Mouse (Mus musculus): ENCODE measurements around the gene Myo1d.
A peak's percentile ranks its signal among the peaks of the same experiment; 100 is the strongest.

Myo1d gene

DNA sequence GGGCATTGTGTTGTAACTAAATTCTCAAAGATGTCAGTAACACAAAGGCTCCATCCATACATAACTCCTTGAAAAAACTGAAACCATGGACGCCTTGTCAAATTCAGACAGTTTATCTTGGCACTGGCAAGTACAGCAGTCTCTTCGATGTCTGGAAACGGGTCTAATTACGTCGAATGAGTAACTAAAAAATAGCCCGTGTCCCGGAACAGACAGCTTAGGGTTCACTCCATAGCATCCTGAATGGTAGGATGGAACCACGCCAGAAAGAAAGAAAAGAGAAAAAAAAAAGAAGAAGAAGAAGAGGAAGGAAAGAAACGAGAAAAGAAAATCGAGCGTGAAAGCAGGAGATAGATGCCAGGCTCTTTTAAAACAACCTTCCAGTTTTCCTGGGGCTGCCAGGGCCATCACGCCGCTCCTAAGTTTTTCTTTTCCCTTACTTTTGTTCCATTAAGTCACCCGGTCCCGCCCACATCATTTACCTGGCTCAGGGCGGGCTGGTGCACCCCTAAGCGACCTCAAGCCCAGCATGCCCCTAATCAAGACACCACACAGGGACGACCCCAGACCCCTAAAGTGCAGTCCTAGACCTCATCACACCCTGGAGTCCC, 804 bp downstream of the Myo1d start:
- DNase-seq, result no peak

DNA sequence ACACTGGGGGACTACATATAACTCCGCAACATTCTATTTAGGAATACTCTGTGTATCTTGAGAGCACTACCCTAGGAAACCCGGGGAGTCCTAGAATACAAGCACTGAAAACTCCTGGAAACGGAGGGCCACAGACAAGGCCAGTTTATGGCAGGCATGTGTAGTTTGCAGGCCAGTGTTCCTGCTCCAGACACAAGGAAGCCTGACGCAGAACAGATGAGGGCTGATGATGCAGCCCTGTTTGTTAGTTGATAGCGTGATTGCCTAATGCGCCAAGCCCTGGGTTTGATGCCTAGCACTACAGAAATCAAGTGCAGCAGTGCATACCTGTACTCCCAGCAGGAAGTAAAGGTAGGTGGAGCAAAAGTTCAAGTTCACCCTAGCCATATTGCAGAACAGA, 1.7 kb downstream of the Myo1d start:
- peak in 1 of 2 experiments; percentile 50 for DNase-seq

DNA sequence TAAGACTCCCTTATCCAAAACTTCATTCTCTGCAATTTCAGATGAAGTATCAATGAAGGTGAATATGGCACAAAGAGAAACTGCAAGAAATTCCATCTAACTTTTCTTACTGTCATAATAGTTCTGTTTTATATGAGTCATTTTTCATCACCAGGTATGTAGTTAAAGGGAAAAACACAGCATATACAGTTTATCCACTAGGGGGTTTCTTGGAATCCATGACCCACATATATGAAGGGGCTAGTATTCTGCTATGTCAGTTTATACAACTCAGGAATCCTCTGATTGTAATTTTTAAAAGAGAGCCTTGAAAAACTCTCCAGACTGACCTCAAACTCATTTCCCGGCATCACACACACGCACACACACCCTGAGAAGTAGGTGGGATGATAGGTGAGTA, 2.1 kb downstream of the Myo1d start:
- no peak for DNase-seq

DNA sequence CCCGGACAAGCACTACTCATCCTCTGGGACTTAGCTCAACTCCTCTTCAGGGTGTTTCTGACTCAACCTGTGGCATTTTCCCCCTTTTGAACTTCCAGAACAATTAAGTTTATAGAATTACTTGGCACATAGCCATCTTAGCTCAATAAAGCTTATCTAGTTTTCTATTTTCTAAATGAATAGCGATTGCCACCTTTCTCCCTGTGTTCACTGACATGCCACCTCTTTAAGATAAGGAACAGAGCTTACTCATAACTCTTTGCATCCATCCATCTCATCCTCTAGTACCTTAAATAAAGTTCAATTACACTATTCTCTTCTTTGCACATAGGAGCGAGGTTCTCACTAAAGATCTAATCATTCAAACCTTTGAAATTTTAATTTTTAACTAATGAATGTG, 4.3 kb downstream of the Myo1d start:
- no peak for DNase-seq

DNA sequence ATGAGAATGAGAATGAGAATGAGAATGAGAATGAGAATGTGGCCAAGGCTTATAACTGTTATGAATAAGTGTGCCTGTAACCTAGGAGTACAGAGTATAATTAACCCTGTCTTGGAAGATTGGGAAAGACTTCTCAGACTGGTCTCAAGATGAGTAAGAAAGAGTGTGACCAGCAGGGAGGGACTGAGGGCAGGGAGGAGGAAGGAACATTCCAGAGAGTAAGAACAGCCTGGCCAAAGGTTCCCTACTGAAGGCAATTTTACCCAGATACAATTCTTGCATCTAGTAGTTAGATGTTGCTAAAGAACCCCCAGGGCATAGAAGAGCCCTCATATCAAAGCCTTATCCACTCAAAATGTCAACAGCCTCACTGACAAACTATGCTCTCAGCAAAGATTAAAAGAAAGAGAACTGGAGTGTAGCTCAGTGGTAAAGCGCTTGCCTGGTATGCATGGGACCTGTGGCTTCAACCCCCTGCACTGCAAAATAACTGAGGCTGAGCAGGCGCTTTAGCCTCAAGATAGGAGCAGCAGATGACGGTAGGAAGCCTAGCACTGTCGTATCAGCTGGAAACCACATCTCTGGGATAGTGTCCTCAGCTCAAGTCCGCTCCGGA, 7.1 kb downstream of the Myo1d start:
- no peak for DNase-seq

DNA sequence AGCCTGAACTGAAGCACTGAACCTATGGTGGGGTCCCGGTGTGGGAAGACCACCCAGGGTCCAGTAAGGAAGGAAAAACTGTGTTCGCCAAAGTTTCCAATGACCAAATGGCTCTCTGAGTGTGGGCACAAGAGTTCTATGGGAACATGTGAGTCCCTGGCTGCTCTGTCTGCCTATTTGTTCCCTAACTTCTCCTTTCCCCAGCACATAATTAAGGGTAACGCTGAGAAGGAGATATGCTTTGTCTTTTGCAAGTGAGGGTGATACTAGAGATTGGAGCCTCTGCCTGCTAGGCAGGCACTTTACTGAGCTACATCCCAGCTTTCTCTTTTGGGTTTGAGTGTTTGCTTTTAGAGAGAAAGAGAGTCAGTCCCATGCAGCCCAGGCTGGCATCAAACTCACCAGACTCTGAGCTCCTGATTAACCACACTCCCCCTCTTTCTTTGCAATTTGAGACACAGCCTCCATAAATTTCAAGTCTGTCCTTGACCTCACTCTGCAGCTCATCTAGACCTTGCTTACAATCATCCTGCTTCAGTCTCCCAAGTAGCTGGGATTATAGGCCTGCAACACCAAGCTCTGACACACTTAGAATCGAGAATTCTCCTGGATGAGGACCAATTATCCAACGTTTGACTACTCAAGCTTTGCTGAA, 8.1 kb downstream of the Myo1d start:
- no peak for DNase-seq

DNA sequence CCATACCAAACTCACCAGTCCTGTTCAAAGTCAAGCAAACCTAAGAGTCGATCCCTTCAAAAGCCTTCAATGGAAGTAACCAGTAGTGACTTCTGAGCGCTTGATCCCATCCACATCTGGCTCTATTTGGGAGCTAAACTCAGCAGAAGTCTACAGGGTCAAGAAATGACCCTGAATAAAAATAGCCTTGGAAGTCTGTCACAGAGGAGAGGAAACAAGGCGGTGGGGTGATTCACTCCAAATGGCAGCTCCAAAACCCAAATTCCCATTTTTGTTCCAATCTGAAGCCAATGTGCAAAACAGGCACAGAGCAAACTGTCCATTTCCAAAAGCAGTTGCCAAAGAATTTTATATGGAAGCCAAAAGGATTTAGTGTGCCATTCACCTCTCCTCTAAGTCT, 8.6 kb downstream of the Myo1d start:
- DNase-seq, result no peak

DNA sequence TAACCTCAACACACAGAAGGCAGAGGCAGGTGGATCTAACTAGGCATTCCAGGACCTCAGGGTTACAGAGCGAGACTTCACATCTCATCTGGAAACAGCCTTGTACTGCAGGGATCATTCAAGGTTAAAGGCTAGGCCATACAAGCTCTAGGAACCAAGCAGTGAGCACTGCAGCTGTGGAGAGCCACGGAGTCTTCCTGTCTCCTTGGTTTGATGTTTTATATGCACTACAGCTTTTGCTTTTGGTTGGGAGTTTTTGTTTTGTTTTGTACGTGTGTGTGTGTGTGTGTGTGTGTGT, 12.6 kb downstream of the Myo1d start:
- no peak for DNase-seq

DNA sequence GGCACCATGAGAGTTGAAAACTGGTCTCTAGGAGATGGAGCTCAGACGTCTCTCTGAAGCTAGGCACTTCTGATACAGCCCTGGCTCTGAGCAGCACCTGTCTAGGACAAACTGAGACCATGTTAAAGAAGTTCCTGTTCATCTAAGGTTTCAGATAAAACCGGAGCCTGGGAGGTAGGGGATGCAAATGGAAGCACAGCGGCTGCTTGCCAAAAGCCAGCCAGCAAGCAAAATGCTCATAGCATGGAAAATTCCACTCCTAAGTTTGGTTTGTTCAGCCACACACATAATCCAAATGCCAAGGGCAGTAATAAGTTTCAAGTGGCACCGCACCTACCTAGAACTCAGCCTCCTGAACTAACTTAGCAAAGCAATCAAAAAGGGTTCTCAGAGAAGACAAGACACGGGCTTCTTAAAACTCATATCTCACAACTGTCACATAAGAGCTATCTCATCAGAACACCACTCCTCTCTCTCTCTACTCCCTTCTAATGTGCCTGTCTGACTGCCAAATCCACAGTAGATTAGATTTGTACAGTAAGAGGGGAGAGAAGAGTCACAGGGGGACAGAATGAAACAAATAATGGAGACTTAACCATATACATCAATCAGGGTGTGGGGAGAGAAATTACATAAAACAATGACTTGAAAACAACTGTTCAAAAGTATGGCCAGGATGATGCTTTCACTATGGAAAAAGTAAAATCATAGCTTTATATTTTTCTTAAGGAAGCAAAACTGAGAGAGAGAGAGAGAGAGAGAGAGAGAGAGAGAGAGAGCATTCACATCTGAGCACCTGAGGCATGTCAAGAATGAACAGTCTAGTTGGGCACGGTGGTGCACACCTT, 13.1 kb downstream of the Myo1d start:
- DNase-seq, result peak; percentile 68

DNA sequence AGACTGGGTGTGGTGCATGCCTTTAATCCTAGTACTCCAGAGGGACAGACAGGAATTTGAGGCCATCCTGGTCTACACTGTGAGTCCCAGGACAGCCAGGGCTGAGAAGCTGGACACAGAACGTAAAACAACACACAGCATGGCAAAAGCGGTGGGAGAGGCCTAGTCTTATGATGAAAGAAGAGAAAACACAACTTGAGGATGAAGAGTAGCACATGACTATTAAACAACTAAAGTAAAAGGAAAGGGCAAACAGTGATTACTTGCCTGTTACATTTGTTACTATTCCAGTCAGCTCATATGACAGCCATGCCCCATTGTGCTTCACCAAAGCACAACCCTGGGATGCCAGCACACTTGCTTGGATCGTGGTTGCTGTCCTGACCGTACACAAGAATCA, 13.8 kb downstream of the Myo1d start:
- no peak for DNase-seq

DNA sequence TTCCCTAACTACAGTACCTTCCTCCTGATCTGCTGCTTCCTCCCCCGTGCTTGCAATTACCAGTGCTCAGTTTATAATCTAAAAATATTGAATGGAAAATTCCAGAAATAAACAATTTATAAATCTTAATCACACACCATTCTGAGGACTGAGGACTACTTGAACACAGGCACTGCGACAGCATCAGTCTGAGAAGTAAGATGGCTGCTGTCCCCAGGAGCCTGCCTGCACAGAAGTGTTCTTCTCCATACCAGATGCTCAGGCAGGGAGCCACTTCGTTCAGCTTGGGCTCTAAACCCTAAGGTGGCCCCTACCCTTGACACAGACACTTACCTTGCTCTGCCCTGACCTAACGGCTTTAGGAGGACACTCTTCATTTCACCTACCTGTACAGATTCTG, 17.8 kb downstream of the Myo1d start:
- no peak for DNase-seq

DNA sequence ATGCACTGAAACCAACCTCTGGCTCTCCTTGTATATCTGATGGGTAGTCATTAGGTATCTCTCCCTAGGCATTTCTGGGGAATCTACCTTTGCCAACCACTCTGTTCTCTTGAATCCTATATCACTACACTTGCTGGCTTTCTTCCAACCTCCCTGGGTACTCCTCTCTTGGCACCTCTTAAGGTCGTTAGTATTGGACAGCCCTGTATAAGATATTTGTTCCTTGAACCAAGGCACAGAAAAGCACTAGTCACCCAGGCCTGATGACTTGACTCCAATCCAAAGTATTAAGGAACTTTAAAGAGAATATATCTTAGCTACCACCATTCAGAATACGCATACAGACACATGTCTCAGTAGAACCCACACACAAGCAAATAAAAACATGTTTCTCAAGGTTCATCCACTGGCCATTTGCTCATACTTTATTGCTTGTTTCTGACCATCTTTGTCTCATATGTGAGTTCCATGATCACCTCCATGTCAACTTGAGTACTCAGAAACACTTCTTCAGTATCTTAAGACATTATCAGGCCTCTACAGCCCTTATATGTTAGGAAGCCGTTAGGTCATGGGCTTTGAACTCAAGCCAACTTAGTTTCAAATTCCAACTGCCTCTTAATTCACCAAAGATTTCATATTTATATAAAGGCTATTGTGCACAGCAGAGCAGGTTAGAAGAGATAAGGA, 18.4 kb downstream of the Myo1d start:
- DNase-seq, result no peak

DNA sequence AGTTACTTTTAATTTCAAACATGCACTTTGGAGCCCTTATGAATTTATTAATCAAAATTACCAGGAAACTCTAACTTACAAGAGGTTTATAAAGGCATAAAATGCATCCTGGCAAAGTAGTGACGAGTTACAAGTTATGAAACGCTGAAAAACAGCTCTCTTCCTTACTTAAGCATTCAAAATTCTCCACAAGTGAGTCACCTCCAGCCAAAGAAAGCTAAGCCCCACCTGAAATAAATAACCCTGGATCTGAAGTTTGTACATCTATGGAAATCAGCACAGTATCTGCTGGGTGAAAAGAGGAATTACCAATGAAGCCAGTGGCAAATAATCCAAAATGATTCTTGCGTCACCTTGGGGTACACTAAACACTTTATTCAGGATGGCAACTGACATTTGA, 20.8 kb downstream of the Myo1d start:
- no peak for DNase-seq

DNA sequence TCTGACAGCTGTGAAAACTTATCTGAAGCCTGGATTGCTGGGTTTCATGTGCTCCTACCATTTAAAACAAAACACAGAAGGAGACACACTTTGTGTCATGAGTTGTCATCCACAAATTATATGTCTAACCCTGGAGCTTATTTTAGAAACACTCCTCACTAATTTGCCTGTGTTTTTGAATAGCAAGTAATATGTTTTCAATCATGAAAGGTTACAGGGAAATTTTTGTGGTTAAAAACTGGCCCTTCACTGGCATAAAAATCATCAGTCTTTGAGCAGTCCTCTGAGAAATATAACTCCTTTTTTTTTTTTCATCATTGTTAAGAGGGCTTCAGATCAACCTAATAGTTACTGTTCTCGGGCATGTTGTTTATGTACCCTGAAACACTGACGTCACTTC, 25.6 kb downstream of the Myo1d start:
- no peak for DNase-seq

DNA sequence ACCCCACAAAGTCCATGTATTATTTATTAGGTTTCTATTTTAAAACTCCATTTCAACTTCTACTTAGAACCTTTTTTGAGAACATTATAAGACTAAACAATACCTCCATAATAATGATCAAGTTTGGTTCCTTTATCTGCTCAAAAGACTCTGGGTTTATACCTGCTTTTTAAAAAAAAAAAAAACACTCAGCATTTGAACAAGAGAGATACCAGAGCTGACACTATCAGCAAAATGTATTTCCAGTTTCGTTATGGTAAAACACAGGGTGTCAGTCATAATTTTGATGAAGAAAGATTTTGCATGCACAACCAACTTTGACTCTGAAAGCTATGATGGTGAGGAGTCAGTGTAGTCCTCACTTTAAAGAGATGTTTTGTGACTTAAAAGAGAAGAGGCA, 28.7 kb downstream of the Myo1d start:
- no peak for DNase-seq

DNA sequence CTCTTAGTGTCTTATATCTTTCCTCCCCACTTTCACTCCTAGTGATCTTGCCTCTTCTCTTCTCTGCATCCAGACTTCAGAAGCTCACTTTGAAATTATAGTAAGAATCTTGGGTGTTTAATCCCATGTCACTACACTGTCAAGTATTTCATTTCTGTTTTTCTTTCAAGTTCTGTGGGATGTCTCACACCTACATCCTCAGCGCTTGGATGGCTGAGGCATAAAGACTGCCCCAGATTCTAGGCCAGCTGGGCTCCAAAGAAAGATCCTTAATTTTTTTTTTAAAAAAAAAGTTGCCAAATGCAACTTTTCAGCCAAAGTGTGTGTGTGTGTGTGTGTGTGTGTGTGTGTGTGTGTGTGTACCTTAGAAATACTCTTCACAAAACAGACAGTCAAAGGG, 30.6 kb downstream of the Myo1d start:
- DNase-seq, result no peak

DNA sequence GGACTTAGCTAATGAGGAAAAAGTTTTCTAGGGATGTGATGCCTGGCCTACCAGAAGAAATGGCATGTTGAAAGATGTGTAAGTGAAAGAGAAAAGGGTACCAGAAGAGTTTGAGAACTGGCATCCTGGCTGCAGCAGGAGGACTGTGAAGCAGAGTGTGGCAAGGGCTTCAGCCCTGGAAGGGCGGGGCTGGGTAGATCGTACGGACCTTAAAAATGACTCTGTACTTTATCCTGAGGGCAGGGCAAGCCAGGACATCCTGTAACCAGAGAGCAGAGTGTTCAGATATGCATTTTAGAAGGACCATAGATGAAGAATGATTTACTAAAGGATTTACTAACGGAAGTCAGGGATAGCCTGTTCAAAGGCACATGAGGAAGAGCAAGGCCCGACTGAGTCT, 34.4 kb downstream of the Myo1d start:
- no peak for DNase-seq

DNA sequence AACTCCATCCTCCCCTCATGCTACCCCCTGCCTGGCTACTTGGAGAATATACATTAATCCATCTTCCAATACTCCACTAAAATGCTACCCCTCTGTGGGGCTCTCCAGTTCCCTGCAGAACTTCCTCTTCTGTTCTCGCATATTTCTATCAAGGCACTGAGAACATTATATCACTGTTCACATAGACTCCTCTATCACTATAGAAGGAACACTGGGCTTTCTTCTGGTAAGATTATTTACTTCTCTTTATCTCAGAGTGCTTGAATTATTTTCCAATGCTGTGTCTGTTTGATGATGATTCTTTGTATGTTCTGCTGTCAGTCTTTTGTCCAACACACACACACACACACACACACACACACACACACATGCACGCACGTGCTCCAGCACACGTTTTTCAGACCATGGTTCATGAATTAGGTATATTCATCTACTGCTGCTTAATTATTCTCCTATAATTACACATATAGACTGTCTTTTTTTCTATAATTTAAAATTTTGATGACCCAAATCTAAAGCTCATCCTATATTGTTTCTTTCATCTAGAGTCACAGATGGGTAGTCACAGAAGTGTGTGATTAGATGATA, 35.9 kb downstream of the Myo1d start:
- DNase-seq, result no peak

DNA sequence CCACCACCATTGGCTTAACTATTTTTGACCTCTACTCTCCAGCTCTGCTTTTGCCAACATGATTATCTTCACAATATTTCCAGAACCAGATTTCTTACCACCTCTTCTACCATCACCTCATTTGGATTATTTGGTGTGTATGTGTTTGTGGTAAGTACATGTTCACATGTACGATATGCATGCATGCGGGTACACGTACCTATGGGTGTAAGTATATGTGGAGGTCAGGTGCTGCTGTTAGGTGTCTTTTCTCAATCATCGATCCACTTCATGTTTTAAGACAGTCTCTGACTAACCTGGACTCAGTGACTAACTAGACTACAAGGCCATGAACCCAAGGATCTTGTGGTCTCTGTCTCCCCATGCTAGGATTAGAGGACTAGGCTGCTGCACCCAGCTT, 37.4 kb downstream of the Myo1d start:
- no peak for DNase-seq

DNA sequence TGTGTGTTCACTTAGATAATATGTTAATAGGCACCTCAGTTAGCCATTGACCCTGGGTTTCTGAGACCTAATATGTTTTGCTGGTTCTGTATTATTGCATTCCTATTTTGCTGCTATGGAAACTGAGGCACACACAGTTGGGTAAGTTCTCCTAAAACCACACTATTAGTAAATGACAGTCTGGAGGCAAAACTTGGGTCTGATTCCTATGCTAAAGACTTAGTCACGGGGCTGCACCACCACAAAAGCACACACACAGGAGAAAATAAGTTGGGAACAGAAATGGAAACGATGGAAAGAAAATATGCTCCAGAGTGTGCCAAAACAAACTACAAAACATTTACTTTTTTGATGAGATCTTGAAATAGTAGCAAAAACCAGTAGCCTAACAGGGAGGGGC, 45.1 kb downstream of the Myo1d start:
- DNase-seq, result no peak

DNA sequence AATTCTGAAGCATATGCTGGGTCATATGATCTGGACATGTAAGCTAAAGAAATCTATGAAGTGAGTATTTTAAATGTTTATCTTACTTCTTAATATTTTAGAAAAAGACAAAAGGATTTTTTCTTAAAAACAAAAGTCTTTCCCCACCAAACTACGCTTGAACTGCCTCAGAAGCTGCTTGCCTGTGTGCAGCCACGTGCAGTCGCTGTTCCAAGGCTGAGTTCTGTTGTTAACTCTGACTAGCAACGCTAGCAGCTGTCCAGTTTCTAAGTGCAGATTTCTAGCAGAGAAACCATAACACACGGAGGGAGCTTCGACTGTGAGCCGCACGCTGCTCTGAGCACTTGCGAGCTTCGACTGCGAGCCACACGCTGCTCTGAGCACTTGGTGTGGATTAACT, 55.1 kb downstream of the Myo1d start:
- DNase-seq, result no peak

DNA sequence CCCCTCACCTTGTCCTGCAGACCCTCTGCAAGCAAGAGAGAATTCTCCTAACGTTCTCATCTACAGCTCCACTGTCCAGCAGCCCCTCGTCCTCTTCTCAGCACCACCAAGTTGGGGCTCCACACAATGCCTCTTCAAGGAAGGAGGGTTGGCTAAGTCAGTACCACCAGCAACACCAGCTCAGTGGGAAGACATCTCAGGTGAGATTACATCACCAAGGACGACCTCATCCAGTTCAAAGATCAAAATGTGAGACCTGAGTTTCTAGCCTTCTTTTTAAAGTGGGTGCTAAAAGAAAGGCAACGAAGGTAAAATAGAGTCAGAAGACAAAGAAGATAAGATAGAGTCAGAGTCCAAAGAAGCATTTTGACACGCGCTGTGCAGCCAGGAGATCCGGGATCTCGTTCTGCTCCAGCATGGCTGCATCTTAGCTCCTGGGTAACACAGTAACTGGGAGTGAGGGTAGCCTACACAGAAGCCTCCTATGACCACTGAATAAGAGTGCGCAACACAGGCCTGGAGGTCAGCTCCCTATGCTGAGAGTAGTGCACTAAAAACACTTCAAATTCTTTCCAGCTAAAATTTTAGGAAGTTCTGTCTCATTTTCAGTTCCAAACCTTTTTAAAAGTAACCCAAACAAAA, 56.3 kb downstream of the Myo1d start:
- DNase-seq, result no peak

DNA sequence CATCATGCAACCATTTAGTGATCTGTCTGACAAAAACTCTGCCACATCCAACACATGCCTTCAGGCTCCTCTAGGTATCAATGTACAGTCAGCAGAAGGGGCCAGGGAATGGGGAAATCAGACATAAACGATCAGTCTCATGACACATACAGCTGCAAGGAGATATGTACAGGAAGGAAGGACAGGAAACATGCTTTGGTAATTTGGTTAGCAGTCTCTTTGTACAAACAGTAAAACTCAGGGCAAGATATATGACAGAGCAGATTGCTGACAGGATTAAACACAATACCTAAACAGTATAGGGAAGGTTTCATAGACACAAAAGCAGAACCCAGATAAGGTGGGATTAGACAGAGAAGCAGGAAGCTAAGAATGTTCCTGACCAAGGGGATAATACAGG, 60.8 kb downstream of the Myo1d start:
- DNase-seq, result no peak

Data from lung, adult 18-20 months (tissue).